Mouse (Mus musculus) skeletal muscle tissue, adult 2 months (tissue): ENCODE results near the gene Chga.

Source experiments
- DNase-seq: peaks from one replicate; pipeline ENCODE4 v3.0.0-alpha.2; 2012; ENCODE audit warnings: low read depth, low spot score

Chga gene

DNA sequence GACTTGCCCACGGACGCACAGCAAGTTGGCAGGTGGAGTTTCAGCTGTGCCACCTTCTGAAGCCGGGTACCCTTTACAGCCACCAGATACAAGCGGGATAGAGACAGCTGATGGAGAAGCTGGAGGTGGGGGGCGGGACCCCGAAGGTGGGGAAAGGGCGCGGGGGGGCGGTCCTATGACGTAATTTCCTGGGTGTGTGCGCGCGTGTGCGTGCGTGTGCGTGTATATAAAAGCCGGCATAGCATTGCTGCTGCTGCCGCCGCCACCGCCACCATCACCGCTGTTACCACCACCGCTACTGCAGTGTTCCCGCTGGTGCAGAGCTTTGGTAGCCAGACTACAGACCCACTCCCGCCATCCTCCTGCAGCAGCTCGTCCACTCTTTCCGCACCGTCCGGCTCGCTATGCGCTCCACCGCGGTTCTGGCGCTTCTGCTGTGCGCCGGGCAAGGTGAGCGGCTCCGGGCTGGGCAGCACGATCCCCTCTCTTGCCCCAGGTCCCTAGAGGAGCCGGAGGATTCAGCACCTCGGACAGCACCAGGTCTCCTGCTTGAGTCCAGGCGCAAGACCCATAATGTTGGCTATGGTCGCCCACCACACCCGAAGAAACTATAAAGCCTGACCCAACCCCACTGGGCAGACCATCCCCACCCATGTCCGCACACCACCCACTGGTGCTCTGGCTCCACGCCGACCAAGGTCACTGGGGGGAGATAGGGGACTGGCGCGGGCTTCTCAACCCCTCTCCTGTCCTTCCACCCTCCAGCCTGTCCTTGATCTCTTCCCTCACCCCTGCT is at the start of gene Chga:
Chga (plus strand) TSS at position 249 of the 796 bp plus-strand sequence.
- no peak for DNase-seq

DNA sequence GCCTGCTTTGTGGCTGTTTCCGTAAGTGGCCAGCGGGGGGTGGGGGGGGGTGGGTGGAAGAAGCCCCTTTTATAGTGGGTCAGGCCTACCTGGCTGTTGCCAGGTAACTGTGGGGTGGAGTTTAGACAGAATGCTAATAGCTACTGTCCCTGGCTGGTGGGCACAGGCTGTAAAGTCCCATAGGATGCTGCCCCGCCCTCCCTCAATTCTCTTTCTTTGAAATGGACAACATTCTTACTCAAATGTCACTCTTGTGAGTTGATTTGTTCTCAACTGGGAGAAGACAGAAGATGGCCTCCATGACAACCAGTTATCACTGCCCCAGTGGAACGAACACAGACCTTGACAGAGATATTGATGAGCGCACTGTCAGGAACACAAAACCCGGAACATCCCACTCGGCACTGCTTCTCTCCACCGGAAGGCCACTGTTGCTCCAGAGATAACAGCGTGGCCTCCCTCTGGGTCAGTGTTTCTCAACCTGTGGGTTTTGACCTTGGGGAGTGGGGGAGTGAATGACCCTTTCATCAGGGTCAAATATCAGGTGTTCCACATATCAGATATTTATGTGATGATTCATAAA is 49.5 kb upstream of the Chga start:
- no peak for DNase-seq

DNA sequence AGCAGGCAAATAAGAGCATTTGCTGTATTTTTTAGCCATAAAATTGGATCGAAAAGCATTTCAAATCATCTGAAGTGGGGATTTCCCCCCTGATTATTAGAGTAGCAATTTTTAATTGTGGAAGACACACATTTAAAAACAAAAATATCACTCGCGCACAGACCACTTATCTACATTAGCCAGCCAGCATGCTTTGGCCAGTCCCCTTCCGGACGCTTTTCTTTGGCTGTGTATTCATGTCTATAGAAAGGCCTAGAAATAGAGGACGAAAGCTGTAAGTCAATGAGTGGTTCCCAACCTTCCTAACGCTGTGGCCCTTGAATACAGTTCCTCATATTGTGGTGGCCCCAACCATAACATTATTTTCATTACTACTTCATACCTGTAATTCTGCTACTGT is 48.8 kb upstream of the Chga start:
- no peak for DNase-seq

DNA sequence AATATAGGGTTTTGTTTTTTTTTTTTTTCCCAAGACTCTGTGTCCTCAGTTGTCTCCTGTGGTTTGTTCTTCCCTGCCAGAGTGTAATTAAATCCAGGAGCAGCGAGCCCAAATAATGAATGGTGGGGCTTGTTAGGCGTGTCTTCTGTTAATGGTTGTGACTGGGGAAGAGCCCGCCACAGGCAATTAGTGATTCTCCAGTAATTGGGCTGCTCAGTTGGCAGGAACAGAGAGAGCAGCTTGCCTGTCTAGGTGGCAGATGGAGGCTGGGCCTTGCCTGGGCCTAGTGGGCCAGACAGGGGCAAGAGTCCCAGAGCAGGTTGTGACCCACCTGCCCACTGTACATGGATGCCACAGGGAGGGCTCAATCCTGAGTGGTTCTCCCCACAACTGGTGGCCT is 43.4 kb upstream of the Chga start:
- DNase-seq: no peak

DNA sequence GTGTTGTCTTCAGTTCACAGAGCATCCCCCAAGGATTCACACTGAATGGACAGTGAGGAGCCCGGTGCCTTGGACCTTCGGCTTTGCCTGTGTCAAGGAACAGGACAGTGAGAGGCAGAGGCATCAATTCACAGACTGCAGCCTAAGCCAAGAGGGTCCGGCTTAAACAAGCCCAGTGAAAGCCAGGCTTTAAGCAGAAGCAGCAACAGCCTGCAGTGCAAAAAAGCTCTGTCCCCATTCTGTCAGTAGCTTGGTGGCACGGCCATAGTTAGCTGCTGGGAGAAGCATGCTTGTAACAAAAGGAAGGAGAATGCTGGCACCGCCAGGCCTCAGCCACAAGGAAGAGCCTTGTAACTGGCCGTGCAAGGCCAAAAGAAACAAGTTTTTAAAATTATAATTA is 40.6 kb upstream of the Chga start:
- no peak for DNase-seq

DNA sequence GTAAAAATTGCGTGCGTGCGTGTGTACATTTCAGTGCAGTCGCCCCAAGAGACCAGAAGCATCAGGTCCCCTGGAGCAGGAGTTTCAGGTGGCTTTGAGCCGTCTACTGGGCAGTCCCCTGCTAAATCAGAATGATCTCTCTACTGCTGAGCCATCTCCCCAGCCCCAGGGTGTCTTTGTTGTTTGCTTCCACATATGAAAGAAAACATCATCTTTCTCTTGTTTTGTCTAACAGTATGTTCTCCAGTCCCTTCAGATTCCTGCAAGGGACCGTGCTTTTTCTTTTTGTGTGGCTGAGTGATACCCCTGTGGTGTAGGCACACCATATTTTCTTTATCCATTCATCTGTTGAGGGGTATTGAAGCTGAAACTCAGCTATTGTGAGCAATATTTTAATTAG is 40.0 kb upstream of the Chga start:
- no peak for DNase-seq

DNA sequence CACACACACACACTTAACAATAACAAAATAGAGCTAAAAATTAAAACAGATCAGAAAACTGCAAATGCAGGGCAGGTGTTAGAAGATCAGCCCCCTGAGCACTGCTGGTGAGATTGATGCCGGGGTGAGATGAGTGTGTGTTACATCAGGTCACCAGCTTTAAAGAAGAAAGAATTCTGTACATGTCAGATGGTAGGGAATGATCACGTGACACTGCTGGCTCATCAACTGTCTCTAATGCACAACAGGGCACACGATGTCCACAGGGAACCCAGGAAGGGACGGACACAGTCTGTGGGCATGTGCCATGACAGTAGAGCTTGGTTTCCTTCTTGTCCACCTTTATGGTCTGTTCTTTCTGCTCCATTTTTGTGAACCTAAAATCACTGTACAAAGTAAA is 38.6 kb upstream of the Chga start:
- no peak for DNase-seq

DNA sequence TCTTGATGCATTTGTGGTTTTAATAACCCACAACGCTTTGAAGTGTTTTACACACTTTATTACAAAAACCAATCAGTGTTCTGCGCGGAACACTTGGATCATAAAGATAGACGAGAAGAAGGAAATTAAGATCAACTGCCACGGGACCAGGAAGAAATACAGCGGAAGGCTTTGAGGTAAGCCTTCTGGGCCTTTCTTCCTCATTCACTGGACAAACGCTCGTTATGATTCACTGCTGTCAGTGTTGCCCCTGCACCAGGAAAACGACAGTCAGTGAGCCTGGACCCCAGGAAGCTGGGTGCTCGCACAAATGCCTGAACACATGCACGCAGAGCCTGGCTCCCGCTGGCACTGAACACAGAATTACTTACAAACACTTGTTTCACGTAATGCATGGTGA is 37.1 kb upstream of the Chga start:
- no peak for DNase-seq

DNA sequence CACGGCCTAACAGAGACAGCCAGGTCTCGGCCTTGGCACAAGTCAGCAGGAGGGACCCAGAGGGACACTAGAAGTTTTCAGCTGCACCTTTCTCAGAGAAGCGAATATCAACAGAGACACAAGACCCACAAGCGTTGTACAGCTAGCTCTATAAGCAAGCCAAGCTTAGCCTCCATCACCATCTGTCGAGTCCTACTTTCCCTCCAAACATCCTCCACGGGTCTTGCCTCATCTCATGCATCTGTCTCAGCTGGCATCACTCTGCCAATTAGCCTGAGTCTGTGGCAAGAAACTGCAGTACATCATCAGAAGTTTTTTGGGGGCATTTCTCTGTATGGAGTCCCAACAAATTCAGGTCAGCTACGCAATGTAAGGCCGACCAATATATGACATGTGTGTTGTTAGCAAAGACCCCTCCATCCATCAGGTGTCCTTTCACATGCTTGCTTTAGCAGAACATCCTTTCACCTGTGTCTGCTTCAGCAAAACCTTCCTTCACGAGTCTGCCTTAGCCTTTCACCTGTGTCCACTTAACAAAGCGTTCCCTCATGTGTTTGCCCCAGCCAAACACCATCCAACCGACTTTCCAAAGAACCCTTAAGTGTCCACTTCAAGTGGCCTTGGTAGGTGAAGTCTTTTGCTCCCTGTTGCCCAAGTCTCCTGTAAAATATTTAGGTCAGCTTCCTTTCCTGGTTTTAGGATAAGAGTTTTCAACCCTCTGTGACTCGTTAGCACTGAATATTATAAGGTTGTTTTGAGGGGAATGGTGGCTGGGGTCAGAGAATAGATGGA is 34.6 kb upstream of the Chga start:
- DNase-seq: no peak

DNA sequence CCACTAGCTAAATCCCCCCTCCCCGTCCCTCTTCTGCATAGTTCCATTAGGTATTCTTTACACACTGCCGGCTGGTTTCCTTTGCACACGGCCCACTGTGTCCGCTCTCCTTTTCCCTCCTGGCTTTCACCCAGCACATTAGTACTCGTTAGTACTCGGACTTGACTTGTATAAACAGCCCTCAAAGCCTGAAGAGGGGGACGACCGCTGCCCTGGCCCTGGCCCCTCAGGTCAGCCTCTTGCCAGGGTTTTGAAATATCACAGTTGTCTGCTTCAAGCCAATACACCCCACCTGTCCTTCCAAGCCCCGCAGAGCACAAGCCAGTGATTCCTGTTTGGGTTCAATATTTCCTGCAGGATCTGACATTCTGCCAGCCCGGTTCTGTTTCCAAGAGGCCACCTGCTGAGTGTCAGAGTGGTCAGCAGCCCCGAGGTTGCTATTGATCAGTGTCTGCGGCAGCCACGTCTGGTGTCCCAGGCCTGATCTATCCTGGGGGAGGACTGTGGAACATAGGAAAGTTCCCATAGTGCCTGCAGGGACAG is 32.9 kb upstream of the Chga start:
- DNase-seq: no peak

DNA sequence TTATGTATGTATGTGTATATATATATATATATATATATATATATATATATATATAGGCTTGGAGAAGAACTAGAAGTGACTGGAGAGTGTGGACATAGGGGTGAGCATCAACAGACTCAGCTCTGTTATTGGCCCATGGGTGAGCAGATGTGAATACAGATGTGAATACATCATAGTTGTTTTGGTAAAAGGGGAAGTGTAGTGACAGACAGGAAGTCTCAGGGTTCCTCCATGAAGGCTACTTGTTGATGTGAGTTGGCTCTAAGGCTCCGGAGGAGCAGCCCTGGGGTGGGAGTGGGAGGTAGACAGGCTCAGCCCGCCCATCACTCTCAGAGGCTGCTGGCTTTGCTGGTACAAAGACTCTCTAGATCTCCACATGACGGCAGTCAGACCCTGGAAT is 30.6 kb upstream of the Chga start:
- no peak for DNase-seq

DNA sequence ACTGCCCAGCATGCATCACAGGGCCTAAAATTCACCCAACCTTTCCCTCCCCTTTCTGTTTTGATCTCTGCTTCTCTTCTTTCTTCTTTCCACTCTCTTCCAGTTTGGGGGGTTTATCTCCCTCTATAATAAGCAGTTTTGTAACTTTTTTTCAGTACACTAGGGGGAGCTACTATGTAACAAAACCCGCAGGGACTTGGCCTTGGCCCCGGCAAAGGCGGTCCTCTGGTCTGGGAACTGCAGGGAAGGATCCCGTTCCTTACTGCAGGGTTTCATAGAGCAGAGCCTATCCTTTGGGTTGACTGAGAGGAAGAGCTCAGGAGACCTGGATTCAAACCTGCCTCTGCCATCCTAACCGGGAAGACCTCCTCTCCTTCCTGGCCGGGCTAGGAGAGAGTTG is 30.0 kb upstream of the Chga start:
- DNase-seq: peak; percentile 21

DNA sequence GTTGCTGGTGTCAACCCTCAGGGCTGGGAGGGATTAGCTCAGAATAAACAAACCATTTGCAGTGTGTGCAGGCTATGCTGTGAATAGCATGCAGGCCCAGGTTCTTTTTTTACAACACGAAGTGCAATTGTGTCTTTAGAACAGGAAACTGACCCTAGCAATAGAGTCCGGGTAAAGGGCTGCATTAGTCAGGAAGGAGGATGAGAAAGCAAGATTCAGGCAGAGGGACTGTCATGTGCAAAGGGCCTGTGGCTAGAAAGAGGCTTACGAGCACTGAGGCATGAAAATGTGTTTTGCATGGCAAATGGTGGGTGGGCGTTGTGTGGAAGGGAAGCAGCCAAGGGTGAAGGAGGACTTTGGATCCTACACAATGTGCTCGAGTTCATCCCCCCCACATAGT is 26.8 kb upstream of the Chga start:
- no peak for DNase-seq

DNA sequence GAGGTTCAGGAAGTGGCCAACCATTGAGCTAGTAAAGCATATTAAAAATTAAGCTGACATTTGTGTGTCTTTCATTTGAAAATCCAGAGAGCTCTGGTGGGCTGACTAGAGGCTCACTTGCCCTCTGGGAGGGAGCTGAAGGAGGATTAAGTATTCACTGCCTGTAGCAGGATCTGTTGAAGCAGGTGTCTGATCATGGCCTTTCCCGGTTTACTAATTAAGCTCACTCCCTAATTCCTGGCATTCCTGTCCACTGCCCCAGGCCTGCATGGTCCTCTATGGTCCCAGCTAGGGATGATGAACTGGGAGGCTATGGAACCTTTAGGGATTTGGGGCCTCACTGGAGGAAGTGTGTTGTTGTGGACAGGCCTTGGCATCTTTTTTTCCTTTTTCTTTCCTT is 19.0 kb upstream of the Chga start:
- no peak for DNase-seq

DNA sequence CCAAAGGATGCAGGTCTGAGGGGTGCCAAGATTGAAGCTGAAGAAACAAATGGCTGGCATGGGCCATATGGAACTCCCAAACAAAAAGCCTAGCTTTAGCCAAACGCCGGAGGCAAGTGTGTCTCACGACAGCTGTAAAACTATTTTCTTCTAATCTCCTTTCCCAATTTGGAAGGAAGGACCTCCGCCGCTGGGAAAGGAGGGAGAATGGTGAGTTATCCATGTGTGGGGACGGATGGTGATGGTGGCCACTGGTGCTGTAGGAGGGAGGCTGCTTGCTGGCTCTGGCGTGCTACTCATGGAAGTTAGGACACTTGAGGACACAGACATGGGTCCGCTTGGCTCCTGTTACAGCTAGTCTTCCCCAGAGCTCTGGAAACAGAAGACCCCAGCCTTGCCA is 14.5 kb upstream of the Chga start:
- no peak for DNase-seq

DNA sequence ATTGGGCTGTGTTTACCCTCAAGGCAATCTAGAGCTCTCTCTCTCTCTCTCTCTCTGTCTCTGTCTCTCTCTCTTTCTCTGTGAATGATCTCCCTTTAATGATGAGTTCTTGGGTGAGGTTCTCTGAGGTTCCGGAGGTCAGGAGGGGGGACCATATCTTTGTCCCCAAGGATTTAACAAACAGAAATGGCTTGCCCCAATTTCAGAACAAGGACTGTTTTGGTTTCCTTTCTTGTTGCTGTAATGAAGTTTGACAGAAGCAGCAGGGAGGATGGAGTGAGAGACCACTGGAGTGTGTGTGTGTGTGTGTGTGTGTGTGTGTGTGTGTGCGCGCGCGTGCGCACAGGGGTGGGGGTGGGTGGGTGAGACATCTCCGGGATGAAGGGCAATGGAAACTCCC is 13.6 kb upstream of the Chga start:
- no peak for DNase-seq

DNA sequence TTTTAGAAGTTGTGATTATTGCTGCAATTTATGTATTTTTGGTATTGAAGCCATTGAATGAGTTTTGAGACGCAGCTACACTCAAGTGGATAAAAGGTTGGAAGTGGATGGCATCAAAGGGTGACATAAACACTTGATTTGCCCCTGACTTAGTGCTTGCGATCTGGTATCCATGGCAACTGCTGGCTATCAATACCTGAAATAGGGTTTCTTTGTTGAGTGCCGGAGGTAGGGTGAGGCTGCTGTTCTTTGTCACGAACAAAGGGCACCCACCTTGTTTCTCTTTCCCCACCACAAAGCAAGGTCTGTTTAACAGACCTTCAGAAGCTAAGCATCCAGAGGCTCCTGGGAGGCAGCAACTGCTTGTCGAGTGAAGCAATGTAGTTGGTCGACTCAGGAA is 9.6 kb upstream of the Chga start:
- DNase-seq: no peak

DNA sequence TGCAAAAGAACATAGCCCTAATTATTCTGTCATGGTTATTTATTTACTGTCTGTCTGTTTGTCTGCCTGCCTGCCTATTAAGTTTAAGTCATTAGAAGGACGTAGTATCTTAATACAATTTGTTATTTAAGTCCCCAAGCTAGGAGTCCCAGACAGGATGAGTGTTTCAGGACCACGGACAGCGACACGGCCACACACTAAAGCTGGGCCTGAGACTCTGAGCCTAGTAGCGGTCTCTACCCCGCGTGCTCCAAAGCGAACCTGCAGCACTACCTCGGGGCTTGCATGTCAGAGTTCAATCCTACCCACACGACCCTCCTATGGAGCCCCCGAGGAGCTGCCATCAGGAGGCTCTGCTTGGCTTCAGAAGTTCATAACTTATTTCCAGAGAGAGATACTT is 4.2 kb upstream of the Chga start:
- peak; percentile 32 for DNase-seq

DNA sequence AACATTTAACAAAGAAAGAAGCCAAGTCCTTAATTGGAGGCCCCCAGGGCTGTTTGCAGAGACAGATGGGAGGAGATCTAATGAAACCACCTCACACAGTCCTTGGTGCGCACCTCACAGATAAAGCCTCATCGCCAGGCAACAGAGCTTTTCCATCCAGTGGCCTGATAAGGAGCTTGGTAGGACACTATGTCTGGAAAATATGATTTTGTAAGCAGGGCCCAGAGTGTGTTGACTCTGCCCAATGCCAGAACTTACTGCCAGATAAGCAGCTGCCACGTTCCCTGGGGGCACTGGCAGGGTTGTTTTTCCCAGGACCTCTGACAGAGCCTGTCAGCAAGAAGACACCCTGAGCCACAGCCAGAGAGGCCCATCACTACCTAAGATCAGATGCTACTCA is 3.6 kb upstream of the Chga start:
- no peak for DNase-seq

DNA sequence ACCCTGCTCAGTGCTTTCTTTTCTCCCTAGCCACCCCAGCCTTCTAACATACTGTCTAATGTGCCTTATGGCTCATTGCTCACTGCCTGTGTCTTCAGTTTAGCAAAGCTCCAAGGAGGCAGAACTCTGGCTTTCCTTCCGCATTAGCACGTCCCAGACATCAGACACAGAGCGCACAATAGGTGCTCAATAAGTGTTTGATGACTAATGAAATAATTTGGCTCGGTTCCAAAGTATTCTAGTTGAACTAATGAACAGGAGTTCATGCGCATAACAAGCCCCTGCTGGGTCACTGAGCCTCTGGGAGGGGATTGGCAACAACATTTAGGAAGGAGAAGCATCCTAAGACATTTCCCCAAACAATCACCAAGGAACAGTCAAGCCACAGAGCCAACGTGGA is 2.8 kb upstream of the Chga start:
- DNase-seq: no peak

DNA sequence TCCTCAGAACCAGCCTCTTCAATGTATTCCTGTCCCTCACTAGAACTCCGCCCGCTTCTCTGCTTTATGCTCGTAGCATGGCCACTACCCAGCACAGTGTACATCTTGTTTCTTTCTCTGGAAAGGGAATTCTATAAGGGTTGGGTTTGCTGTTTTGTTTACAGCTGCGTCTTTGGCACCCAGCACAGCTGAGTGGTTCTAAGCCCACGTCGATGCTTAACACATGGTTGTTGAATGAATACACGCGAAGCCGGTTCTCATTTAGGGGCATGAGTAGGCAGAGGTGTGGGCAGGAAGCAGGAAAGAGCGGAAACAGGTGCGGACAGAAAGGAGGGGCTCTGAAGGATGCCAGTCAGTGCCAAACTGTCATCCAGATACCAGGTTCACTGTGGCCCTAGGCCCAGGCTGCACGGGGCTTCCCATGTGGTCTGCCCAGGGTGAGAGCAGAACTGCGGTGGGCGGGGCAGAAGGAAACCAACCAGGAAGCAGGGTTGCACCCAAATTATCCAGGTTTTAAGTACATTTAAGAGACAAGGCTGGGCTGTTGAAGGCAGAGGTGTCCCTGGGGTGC is 979 bp upstream of the Chga start:
- no peak for DNase-seq

DNA sequence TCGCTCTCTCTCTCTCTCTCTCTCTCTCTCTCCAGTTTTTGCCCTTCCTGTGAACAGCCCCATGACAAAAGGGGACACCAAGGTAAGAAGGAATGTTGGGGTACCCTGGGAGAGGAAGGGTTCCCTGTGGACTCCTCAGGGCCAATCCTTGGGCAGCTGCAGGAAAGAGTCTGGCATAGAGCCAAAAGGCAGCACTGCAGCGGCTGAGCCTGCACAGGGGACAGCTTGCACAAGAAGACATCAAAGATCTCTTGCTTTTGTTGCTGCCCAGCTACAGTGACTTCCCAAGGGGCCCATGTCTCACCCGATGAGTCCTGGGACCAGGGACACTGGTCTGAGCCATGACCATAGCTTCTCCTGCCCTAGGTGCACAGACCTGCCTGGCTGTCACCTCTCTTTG is 1.1 kb downstream of the Chga start:
- DNase-seq: no peak
